Mouse (Mus musculus) gastrocnemius, postnatal 10 days (tissue): Measurements from ENCODE around the gene Pex16. TPM values are rescaled to one million over a fixed set of nuclear protein-coding genes. Genes with fewer than 3 reads are reported as not detected.

ENCODE experiments used
- DNase-seq: peaks from one replicate; pipeline ENCODE4 v3.0.0; 2021; ENCODE audit warnings: mixed read lengths
- total RNA-seq, 2 experiments: library from RNA; stranded (reverse); gene quantifications; 2 replicates each; pipeline ENCODE4 v1.2.3; 2021

Gene Pex16
- total RNA-seq, 2 experiments from 2014 or later, result 19.0 to 22.2 TPM

DNA sequence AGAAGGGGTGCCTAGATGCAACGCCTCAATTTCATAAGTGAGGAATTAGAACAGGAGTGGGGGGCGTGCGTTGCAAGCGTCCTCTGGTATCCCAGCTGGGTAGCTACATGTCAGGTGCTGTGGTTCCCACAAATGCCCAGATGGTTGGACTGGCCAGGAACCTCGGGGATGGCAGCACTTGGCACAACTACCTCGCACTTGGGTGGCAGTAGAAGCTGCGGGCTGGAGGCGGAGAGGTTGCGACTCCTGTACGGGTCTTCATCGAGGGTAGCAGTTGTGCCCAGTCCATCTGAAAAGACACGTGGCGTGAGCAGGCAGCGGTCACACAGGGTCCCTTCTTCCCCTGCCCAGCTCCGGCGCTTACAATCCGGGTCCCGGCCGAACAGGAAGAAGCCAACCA, 4.1 kb upstream of the Pex16 start:
- DNase-seq, result no peak

DNA sequence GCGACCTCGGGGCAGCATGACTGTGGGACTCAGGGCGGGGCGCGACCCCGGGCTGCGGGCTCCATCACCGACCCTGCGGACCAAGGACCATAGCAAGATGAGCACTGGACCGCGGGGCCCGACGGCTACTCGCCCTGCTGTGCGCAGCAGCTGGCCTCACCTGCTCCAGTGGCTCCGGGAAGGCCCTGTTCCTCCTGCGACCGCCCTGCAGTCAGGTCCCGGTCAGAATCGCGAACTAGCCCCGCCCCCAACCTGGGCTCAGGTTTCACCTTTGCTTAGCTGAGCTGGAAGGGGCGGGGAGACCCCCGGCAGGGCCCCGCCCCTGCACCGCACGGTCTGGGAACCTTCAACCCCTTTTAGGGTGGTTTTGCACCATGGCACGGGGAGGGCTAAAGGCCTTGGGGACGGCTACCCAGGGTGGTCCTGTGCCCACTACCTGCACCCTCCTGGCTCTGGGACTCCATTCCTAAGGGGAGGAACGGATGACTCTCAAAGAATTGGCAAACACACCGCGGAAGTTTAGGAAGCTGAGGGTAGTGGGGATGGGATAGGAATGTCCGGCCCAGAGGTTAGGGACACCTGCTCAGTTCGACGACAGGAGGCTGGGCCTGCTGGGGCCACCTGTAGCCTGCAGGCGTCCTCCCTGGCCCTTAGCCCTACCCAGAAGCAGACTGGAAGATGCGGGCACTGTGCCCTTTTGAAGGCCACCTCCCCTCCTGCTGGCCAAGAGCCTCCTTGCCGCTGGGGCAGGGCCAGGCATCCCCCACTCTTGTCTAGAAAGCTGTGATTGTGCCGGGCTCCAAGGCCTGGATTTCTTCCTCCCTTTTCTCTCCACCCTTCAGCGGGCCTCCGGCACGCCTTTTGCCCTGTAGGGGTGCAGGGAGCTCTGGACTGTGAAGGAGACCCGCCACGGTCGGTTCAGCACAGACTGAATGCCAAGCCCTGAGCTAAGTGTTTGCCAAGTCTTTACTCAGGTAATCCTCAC, 3.4 kb upstream of the Pex16 start:
- no peak for DNase-seq

DNA sequence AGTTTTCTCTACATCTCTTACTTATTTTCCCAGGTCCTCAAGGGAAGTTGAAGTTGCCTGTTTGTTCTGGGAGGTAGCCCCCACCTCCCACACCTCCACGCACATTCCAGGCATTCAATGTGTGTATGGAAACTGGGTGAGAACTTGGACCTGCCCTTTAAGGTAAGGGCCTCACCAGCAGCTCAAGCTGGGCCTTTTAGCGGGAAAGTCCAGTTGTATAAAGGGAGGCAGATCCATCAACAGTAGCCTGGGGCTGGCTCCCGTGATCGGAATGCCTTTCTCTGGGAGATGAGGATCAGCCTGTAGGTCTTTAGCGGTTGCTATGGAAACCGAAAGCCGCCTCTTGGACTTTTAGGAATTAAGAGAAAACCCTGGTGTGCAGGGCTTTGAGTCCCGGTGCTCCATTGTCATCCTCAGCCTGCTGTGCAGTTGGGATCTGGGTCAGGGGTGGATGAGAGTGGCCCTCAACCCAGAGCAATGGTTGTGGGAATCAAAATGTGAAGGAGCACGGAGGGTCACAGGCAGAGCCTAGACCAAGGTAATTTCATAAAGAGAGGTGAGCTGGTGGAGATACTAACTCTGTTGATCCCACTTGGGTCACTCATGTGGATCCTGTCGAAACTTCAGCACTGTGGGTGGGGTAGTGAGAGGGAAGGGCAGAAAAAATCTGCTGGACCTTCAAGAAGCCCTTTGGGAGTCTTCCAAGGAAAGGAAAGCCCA, 2.3 kb upstream of the Pex16 start:
- DNase-seq, result no peak

DNA sequence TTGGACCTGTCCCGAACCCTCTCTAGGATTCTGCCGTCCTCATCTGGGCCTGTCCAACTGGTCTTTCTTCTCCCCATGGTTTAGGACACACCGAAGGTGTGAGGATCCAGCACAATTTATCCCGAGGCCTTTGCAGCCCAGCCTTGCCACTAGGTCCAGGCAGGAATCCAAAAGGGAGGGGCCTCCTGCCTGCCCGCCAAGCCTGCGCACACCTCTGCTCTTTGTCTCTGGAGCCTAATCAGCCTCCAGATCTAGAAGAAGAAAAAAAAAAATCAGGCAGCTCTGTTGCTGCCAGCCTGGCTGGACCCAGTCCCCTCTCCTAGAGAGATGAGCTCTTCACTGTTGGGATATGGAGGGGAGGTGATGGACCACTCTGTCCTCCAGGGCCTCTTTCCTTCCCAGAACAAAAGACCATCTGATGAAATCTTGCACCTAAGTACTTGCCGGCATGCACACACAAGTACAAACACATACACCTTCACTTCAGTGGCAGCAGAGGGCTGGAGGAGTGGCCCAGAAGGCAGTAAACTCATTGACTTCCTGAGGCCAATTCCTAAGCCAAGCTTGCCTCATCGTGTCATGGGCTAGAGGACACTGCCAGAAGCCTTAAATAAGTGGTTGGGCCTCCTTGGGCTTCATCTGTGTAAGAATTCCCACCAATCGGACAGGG, 1.6 kb upstream of the Pex16 start:
- no peak for DNase-seq

DNA sequence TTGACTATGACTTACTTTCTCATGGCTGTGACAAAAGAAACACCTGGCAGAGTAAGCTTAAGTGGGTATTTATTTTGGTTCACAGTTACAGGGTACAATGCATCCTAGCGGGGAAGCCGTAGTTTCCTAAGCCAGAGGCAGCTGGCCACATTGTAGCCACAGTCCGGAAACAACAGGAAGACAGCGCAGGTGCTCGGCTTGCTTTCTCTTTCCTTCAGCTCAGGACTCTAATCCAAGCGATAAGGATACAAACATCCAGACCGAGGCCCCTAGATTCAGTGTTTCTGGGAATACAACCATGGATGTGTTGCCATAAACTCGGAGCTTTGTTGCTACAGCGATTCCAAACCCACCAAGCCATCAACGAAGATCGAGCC, 1.1 kb upstream of the Pex16 start:
- no peak for DNase-seq

DNA sequence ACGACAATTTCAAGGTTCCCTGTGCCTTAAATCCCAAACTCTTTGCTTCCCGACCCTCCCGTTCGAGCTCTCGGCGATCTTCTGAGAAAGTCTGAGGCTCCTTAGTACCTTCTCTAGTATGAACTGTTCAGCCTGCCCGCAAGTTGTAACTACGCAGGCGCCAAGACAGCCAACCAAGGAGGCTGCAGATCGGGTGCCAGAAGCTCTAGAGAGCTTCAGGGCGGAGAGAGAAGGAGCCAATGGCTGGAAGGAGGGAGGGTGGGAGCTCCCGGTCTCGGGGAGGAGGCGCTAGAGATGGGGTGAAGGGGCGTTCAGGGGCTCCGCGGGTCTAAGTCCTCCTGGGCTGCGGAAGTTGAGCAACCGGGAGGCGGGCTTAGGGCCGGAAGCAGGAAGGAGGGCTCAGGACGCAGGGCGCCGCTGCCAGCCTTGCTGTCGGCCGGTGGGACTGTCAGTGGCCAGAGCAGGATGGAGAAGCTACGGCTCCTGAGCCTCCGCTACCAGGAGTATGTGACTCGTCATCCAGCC, 685 bp downstream of the Pex16 start:
- DNase-seq, result peak; percentile 90

DNA sequence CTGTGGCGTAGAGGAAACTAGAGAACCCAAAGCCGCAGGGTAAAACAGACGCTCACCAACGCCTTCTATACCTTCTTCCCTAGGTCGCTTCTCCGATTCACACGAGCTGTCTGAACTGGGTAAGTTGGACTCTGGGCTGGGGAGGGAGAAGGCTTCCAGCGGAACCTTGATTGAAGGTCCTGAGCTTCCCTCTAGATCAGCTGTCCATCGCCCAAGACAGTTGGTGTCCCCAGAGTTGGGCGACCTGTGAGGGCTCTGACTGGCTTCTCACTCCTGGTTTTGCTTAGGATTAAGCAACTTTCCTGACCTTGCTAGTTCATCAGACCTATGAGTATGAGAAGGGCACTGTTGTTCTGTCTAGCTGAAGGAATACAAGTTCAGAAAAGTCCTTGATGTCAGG, 1.3 kb downstream of the Pex16 start:
- DNase-seq, result no peak

DNA sequence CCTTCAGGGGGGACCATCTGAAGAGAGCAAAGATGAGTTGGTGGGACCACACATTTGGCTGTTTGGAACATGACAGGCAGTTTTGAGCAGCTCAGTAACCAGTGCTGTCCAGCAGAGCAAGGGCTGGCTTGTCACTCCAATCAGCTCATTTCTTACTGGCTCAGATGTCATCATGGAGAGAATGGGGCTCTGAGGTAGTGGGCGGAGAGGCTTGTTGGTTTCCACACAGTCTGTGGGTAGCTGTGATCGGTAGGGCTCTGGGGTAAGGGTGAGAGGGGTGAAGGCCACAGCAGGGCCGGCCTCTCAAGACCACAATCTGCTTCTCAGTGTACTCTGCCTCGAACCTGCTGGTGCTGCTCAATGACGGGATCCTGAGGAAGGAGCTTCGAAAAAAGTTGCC, 1.8 kb downstream of the Pex16 start:
- DNase-seq, result no peak

DNA sequence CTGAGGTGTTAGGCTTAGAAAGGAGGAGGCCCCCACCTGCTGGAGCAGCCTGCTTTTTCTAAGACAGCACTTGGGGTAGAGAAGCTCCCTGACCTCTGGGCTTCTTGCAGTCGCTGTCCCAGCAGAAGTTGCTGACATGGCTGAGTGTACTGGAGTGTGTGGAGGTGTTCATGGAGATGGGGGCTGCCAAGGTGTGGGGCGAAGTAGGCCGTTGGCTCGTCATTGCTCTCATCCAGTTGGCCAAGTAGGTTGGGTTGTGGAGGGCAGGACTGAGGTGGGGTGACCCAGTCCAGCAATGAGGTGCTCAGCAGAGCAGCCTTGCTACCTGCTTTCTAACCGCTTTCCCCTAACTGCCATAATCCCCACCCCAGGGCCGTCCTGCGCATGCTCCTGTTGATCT, 2.8 kb downstream of the Pex16 start:
- DNase-seq, result no peak

DNA sequence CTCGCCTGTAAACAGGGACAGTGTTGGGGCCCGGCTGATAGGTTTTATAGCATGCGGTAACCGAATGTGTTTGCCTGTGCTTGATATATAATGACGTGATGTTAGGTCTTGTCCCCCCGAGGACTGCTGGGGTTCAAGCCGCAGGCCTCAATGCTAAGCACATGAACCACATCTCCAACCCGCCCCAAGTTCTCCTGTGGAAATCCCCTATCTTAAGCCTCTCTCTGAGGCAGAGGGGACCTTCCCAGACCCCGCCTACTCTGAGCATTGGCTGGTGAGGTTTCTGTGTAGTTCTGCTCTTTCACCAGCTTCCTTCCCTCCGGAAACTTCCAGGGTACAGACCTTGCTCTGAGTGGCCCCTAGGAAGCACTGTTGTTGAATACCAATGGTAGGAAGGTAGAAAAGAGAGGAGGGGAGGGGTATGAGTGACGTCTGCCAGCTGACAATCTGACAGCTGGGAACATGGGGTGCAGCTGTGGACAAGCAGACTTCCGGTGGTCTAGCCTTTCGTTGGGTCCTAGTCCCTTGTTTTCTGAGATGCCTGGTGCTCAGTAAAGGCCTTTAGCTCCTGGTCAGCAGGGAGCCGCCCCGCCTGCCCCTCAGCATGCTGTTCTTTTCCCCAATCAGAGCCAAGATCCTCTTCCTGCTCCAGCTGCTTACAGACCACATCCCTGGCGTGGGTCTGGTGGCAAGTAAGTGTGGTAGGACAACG, 5.5 kb downstream of the Pex16 start:
- no peak for DNase-seq

DNA sequence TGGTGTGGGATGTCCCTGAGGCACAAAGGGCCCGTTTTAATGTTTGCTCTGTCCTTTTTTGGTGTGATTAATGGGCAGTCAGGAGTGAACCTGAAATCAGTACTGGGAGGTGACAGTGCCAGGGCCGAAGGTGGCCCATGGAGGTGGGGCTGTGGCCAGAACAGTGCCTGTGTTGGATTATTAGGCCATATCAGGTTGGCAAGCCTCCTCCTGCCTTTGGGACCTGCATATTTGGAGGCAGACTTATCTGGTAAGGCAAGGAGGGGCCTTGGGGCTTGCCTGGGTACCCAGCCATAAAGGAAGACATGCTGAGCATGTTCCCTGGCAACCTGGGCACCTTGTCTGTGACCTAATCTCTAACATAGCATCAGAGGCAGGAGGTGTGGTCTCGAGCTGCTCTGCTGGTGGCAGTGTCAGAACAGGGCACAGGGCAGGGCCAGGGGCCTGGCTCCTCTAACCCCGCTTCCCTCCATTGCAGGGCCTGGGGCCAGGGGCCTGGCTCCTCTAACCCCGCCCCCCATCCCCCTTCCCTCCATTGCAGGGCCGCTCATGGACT, 6.1 kb downstream of the Pex16 start:
- DNase-seq, result no peak

DNA sequence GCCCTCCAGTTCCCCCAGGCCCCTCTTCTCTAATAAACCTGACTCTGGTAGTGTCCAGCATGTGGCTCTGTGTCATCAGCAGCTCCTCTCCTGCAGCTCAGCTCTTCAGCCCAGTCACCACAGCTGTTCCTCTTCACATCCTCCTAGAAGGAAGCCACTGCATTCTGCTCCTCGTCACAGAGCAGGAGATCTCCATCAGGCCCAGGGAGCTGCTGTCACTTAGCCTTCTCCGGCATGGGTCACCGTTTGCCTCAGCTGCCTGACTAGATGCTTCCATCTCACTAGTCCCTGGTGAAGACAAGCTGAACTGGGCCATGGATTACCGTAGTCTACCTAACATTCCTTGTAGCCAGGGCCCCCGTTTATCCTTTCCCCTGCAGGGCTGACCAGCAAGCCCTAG, 6.7 kb downstream of the Pex16 start:
- no peak for DNase-seq

DNA sequence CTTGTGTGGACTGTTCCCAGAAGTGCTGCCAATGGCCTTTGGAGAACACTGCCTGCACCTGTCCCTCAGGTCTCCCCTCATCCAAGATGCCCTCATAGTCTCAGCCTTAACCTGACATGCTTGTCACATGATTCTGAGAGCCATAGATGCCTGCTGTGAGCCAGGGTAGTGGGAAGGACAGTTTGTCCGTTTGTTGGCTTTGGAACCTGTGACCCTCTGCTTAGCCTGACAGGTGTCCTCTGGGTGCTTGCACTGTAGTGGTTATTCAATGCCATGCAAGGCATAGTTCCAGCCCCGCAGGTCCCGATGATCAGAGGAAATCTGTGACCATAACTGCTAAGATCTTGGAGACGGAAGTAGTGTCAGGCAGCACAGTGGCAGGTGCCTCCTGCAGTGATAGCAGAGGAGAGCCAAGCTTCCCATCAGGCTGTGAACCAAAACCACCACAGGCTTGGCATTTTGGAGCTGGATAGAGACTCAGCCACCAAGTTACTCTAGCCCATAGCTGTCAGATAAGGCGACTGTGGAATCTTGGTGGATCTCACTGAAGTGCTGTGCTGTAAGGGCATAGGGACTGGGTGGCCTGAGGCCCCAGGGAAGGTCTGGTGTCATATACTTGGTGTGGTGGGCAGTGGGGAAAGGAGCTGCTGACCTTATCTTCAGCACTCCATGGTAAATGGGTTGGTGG, 7.6 kb downstream of the Pex16 start, which contains the start of gene 1700029I15Rik:
Gene 1700029I15Rik (plus strand): TSS at position 638 of the 688 bp plus-strand sequence.
- no peak for DNase-seq

DNA sequence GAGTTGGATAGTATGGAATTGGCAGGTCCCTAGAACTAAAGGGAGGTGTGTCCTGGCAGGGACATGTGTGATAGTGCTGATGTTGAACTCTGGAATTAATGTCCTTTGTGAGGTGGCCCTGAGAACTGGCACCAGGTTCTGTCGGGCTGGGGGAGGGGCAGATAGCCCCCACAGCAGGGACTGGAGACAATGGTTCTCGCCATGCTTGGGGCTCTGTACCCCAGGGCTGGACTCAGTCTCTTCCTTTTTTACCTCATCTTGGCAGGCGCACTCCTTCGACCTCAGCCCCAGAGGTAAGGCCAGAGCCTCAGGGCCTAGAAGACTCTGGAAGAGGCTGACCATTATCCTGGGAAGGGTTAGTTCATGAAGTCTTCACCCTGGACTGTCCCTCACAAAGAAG, 8.3 kb downstream of the Pex16 start:
- no peak for DNase-seq

DNA sequence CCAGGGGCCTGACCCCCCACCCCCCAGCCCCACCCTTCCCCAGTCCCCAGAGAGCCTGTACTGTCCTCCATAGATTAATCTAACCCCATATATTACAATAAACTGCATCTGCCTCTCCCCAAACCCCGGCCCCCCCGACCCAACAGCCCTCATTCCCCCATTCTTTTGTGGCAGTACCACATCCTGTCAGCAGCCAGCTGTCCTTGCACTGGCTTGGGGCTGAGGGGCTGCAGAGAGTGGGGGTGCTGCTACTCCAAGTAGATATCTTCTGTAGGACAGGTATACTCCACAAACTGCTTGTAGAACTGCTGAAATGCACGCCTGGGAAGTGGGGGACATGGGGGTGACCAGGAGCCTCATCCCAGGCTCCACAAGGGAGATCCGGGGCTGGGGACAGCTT, 9.6 kb downstream of the Pex16 start:
- no peak for DNase-seq

DNA sequence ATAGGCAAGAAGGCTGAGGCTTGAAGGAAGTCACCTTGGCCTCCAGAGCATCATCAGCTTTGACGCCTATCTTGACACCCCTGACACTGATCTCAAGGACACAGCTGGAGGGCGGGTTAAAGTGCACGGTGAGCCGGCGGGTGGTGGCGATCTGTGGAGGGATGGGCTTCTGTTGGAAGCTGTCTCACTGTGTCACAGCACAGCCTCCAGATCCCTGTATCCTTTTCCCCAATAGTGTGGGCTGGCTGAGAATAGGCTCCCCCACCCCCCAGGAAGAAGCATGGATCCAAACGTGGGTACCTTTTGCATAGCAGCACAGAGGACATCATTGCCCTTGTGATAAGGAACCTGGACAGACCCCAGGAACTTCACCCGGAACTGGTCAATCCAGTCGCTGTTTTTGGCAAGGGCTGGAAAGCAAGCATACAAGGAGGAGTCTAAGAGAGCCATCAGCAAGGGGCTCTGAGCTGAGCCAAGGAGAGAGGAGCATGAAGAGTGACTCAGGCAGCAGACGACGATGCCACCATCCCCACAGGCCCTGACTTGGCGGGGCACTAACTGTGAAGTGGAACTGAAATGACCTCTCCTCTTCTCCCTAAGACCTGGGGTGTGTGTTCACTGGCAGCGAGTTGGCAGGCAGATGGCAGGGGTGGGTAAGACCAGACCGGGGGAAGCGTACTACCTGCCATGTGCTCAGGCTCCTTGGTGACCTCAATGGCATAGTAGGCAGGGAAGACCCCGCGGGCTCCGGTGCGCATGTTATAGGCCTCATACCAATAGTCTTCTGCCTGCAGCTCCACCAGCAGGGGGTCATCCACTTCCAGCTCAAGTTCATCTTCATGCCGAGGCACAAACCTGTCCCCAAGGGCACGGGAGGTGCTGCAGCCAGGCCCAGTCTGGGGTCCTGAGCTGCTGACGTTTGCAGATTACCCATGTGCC, 10.9 kb downstream of the Pex16 start:
- no peak for DNase-seq

DNA sequence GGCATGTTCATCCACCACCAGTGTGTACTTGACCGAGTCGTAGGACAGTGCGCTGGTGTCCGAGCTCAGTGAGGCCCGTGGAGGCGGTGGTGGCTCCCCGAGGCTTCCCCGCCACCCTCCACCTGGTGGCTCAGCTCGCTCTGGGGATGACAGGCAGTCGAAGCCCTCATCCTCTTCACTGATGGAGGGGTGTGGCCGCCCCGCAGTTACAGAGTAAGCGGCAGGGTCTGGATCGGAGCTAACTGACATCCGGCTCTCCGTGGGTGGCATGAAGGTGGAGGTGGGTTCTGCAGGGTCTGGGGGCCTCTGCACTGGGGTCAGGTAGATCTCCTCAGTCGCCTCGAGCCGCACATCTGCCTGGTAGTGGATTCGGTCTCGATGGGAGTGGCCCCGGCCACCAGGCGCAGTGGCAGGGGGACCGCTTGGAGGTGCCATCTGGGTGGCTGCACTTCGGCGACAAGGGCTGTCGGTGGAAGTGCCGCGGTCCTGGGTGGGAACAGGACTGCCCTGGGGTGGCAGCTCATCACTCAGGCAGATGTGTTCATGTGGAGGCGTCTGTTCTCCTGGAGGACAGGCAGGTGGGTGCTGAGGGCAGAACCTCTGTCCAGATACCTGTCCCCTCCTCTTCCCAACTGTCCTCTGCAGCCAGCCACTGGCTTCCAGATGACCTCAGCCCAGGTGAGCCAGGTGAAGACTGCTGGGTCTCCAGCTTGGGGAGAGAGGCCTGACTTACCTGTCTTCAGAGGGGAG, 12.5 kb downstream of the Pex16 start:
- DNase-seq, result no peak

DNA sequence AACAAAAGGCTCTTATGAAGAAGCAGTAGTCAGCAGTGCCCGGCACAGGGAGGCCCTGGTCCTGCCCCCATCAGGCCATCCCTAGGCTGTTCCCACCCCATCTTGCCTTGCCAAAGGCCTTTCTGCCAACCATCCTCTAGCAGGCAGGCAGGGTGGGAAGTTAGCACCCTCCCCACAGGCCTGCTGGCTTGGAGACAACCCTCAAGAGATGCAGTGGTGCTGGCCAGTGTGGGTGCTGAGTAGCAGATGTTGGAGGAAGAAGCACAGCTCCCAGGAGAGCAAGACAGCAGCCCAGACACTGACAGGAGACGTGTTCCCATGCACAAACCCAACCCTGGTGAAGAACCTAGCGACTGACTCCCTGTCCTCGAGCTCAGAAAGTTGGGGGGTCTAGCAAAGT, 13.2 kb downstream of the Pex16 start:
- DNase-seq, result no peak

DNA sequence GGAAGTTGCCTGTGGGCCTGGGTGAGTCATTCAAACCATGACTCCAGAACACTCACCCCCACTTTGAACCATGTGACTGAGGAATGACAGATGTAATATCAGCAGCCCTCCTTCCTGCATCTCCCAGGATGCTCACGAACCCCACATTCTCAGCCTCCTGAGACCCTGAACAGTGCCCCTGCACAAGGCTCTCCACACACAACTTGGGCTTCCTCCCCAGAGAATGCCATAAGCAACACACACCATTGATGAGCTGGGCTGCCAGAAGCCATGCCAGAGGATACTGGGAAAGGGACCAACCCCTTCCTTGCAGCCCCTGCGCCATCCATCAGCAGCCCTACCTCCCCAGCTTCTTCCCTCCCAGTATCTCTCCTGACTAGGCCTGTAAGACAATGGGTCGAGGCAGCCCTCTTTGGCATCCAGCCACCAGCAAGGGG, 13.6 kb downstream of the Pex16 start:
- DNase-seq, result no peak
